Mouse (Mus musculus): ENCODE data around the gene Afm. TPM values are rescaled to one million over a fixed set of nuclear protein-coding genes. Genes with fewer than 3 reads are reported as not detected.

Afm gene
- 21.0 and 21.1 TPM in 2 replicates for polyA plus RNA-seq (2012; rRNA removed)

GRCm38 (mm10) chr5:90518356-90519100 is at the start of gene Afm:
Afm (plus strand) TSS chr5:90518932.
- no peaks in the 10 kb centered on the region for H3K27me3 ChIP-seq (replicated peaks; ENCODE audit: control insufficient read depth, insufficient read depth, low read length)
- peak; percentile 74 for DNase-seq
- 23% methylated on average over 6 of the region's 6 CpGs for WGBS
- H3K36me3 ChIP-seq (ENCODE audit: control insufficient read depth, insufficient read depth, low read length), result no peaks in the 10 kb centered on the region
- H3K4me1 ChIP-seq (ENCODE audit: control insufficient read depth, insufficient read depth, low read length), result peaks cover 9% of the 10 kb centered on the region; the same call in 1 of the 2 replicates
- TF ChIP-seq POLR2A (IDR thresholded peaks at IDR 0.05; ENCODE audit: low read depth, low read length) (no peak), CTCF (conservative IDR thresholded peaks at IDR 0.05; ENCODE audit: insufficient read depth, insufficient read length, low read depth, low read length) (no peak)
- peak within 1 kb of the TSS; percentile 88 for H3K27ac ChIP-seq (ENCODE audit: insufficient read depth, low read depth, low read length)
- no peak within 1 kb of the TSS for H3K4me3 ChIP-seq (ENCODE audit: insufficient read depth, low read depth, low read length)

GRCm38 (mm10) chr5:90470836-90471235 is 47.9 kb upstream of the Afm start:
- no peak for TF ChIP-seq POLR2A (IDR thresholded peaks at IDR 0.05; ENCODE audit: low read depth, low read length)
- no peaks in the 10 kb centered on the region for H3K36me3 ChIP-seq (ENCODE audit: control insufficient read depth, insufficient read depth, low read length)
- no peaks in the 10 kb centered on the region for H3K27me3 ChIP-seq (replicated peaks; ENCODE audit: control insufficient read depth, insufficient read depth, low read length)
- no peaks in the 10 kb centered on the region for H3K4me1 ChIP-seq (ENCODE audit: control insufficient read depth, insufficient read depth, low read length)
- DNase-seq, result no peak
- WGBS, result 84% methylated on average over 3 of the region's 3 CpGs
- no peak overlapping the region for H3K27ac ChIP-seq (ENCODE audit: insufficient read depth, low read depth, low read length)
- no peak overlapping the region for H3K4me3 ChIP-seq (ENCODE audit: insufficient read depth, low read depth, low read length)

- TF ChIP-seq POLR2A (IDR thresholded peaks at IDR 0.05; ENCODE audit: low read depth, low read length) (no peak), CTCF (conservative IDR thresholded peaks at IDR 0.05; ENCODE audit: insufficient read depth, insufficient read length, low read depth, low read length) (no peak)
- DNase-seq, result no peak
- Histone ChIP-seq H3K27ac (ENCODE audit: insufficient read depth, low read depth, low read length) (no peak overlapping the region), H3K4me1 (ENCODE audit: control insufficient read depth, insufficient read depth, low read length) (no peaks in the 10 kb centered on the region), H3K36me3 (ENCODE audit: control insufficient read depth, insufficient read depth, low read length) (no peaks in the 10 kb centered on the region), H3K4me3 (ENCODE audit: insufficient read depth, low read depth, low read length) (no peak overlapping the region), H3K27me3 (replicated peaks; ENCODE audit: control insufficient read depth, insufficient read depth, low read length) (no peaks in the 10 kb centered on the region)
- WGBS, result 90% methylated on average over 4 of the region's 4 CpGs
Measured at GRCm38 (mm10) chr5:90473902-90474301, 44.8 kb upstream of the Afm start.

GRCm38 (mm10) chr5:90474369-90474768 is 44.4 kb upstream of the Afm start:
- 55% methylated on average over 5 of the region's 5 CpGs for WGBS
- Histone ChIP-seq H3K27me3 (replicated peaks; ENCODE audit: control insufficient read depth, insufficient read depth, low read length) (no peaks in the 10 kb centered on the region), H3K27ac (ENCODE audit: insufficient read depth, low read depth, low read length) (no peak overlapping the region), H3K4me3 (ENCODE audit: insufficient read depth, low read depth, low read length) (no peak overlapping the region), H3K36me3 (ENCODE audit: control insufficient read depth, insufficient read depth, low read length) (no peaks in the 10 kb centered on the region), H3K4me1 (ENCODE audit: control insufficient read depth, insufficient read depth, low read length) (no peaks in the 10 kb centered on the region)
- no peak for DNase-seq
- TF ChIP-seq POLR2A (IDR thresholded peaks at IDR 0.05; ENCODE audit: low read depth, low read length) (no peak), CTCF (conservative IDR thresholded peaks at IDR 0.05; ENCODE audit: insufficient read depth, insufficient read length, low read depth, low read length) (no peak)

- no peak for DNase-seq
- no peaks in the 10 kb centered on the region for H3K27me3 ChIP-seq (replicated peaks; ENCODE audit: control insufficient read depth, insufficient read depth, low read length)
- WGBS, result 87% methylated on average over 3 of the region's 3 CpGs
- H3K36me3 ChIP-seq (ENCODE audit: control insufficient read depth, insufficient read depth, low read length), result no peaks in the 10 kb centered on the region
- H3K4me1 ChIP-seq (ENCODE audit: control insufficient read depth, insufficient read depth, low read length), result no peaks in the 10 kb centered on the region
- TF ChIP-seq POLR2A (IDR thresholded peaks at IDR 0.05; ENCODE audit: low read depth, low read length), result no peak
- TF ChIP-seq CTCF (conservative IDR thresholded peaks at IDR 0.05; ENCODE audit: insufficient read depth, insufficient read length, low read depth, low read length), result no peak
- H3K27ac ChIP-seq (ENCODE audit: insufficient read depth, low read depth, low read length), result no peak overlapping the region
- H3K4me3 ChIP-seq (ENCODE audit: insufficient read depth, low read depth, low read length), result no peak overlapping the region
Measured at GRCm38 (mm10) chr5:90476741-90477140, 42.0 kb upstream of the Afm start.

GRCm38 (mm10) chr5:90477308-90478140 is 41.2 kb upstream of the Afm start:
- no peak overlapping the region for H3K4me3 ChIP-seq (ENCODE audit: insufficient read depth, low read depth, low read length)
- WGBS, result 71% methylated on average over 7 of the region's 7 CpGs
- H3K36me3 ChIP-seq (ENCODE audit: control insufficient read depth, insufficient read depth, low read length), result no peaks in the 10 kb centered on the region
- no peak overlapping the region for H3K27ac ChIP-seq (ENCODE audit: insufficient read depth, low read depth, low read length)
- no peak for DNase-seq
- no peaks in the 10 kb centered on the region for H3K27me3 ChIP-seq (replicated peaks; ENCODE audit: control insufficient read depth, insufficient read depth, low read length)
- no peak for TF ChIP-seq CTCF (conservative IDR thresholded peaks at IDR 0.05; ENCODE audit: insufficient read depth, insufficient read length, low read depth, low read length)
- no peak for TF ChIP-seq POLR2A (IDR thresholded peaks at IDR 0.05; ENCODE audit: low read depth, low read length)
- H3K4me1 ChIP-seq (ENCODE audit: control insufficient read depth, insufficient read depth, low read length), result no peaks in the 10 kb centered on the region

- Histone ChIP-seq H3K4me3 (ENCODE audit: insufficient read depth, low read depth, low read length) (no peak overlapping the region), H3K27ac (ENCODE audit: insufficient read depth, low read depth, low read length) (no peak overlapping the region), H3K27me3 (replicated peaks; ENCODE audit: control insufficient read depth, insufficient read depth, low read length) (no peaks in the 10 kb centered on the region), H3K36me3 (ENCODE audit: control insufficient read depth, insufficient read depth, low read length) (no peaks in the 10 kb centered on the region), H3K4me1 (ENCODE audit: control insufficient read depth, insufficient read depth, low read length) (no peaks in the 10 kb centered on the region)
- TF ChIP-seq CTCF (conservative IDR thresholded peaks at IDR 0.05; ENCODE audit: insufficient read depth, insufficient read length, low read depth, low read length) (no peak), POLR2A (IDR thresholded peaks at IDR 0.05; ENCODE audit: low read depth, low read length) (no peak)
- DNase-seq, result no peak
- 81% methylated on average over 1 of the region's 1 CpGs for WGBS
Measured at GRCm38 (mm10) chr5:90478886-90479285, 39.8 kb upstream of the Afm start.

Measured in kidney, adult 2 months (tissue).